Mouse (Mus musculus) thymus, adult 18-20 months (tissue): Measurements from ENCODE around the gene Stox1.
"Not testable (repeated sequence)": the region's sequence is repeated elsewhere in the genome, so short reads cannot be mapped to it uniquely, and the experiment has no call there.

Source experiments
- DNase-seq, 2 experiments: peaks; one replicate each; pipeline ENCODE4 v3.0.0; 2022; ENCODE audit warnings: mixed read lengths in 2 of 2

Stox1 gene

DNA sequence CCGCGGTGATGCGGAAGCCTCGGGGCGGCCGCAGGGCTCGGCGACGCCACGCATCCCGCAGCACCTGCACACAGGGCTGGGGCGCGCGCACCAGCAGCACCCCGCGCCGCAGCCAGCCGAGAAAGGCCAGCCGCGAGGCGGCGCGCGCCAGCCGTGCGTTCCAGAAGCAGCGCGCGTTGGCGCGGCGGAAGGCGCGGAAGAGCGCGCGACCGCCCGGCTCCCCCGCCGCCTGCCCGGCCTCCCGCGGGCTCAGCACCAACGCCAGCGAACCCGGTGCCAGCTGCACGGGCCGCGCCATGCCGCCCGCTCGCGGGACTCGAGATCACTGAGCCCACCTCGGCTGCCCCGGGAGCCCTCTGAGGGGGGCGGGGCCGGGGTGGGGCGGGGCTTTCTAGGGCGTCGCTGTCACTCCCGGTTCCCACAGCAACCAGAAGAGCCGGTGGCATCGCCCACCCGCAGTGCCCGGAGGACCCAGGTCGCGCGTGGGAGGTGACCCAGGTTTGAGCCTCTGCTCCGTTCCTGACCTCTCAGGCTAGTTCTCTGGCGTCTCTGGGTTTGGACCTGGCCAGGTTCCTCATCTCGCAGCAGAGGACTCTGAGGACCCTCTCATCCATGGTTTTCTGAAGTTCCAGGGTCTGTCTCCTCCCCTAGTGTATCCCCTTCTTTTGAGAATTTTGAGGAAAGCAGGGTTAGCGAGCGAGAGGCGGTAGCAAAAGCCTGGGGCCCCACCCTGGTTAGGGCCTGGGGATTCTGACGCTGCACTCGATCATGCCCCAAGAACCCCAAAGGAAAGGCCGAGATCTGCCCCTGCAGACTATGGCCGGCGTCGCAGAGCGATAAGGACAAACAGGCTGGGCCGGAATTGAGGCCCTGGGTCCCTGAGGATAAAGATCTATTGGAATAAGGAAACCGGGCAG is at the start of gene Stox1:
Stox1 (minus strand) TSS at position 358 of the 917 bp plus-strand sequence.
- DNase-seq, result peak; percentile 28 to 36

DNA sequence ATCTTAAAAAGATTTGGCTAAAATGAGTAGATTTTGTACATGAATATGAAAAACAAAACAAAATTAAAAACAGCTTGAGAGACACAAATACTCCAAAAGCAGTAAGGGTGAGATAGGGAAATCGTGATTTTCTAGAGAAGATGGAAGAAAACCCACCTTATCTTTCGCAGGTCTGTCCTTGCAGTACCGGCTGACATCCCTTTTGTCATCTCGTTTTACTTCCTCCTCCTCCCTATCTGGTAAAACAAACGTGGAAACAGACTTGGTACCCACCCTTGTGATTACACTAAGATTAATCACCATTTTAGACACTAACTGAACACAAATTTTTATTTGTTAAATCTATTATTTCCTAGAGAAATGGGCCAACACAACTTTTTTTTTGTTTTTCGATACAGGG is 24.9 kb upstream of the Stox1 start:
- no peak for DNase-seq

GRCm38 (mm10) chr10:62739961-62740737 is 14.2 kb upstream of the Stox1 start:
- no peak for DNase-seq

GRCm38 (mm10) chr10:62736965-62737688 is 11.2 kb upstream of the Stox1 start:
- no peak for DNase-seq

DNA sequence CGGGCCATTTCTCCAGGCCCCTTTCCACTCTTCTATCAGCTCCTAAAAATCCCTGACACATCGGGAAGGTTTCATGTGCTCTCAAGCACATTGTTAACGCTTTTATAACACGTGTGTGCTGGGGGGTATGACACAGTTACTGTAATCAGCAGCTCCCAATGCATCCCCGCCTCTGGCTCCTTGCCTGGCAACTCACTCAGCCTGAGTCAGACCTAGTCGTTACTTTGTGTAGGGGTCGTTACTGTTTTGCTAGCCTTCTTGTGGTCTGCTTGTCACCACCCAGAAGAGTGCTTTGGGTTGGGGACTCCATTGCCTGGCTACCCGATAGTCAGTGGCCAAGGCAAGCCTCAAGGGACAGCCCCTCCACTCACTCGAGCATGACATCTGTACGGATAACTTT is 4.9 kb upstream of the Stox1 start:
- DNase-seq, result no peak

DNA sequence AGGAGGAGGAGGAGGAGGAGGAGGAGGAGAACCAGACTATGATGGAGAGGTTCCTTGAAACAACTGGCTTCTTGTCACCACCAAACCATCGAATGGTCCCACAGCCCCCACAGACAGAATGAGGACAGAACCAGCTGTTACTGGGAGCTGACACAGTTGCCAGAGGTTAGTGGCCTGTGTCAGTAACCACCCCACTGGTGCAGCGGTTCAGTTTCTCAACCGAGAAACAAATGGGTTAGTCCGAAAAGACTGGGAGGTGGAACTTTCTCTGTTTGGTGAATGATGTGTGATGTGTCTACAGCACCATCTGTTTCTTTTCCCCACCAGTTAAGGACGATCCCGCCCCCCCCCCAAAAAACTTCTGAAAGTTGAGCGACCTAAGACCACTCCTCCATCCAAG is 992 bp downstream of the Stox1 start:
- DNase-seq, result no peak

- DNase-seq, result no peak
Measured at GRCm38 (mm10) chr10:62722701-62723100, 3.2 kb downstream of the Stox1 start.

GRCm38 (mm10) chr10:62720574-62720973 is 5.4 kb downstream of the Stox1 start:
- DNase-seq, result not testable (repeated sequence)

DNA sequence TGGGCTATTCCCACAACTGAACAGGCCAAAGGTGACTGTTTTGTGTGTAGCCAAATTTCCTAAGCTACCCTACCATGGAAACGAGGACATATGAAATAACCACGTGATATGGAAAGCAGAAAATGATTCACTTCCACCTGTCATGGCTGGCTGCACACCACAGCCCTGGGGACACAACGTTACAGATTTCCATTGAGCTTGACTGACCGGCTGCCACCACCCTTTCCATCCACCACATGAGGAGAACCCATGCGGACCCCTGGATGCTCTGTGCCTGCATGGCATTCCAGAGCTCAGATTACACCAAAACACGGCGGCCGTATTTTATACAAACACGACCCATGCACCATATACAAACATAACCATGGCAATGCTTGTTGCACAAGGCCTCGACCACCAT is 12.5 kb downstream of the Stox1 start:
- DNase-seq, result no peak

GRCm38 (mm10) chr10:62703579-62703978 is 22.3 kb downstream of the Stox1 start:
- no peak for DNase-seq

DNA sequence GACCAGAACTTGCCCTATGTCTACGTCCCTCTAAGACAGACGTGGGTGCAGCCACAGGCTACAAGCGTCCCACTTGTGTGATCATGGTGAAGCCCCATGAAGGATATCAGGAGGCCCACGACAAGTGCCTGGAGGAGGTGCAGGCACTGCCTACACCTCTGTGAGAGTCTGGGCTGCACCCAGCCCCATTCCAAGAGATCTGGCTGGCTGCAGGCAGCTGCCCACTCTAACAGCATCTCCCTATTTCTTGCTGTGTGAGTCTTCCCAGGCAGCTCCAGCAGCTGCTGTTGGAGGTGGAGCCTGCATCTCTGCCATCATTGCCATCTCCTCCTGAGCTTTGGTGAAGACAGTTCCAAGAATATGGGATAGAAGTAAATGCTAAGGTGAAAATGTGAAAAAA is 23.5 kb downstream of the Stox1 start:
- no peak for DNase-seq

DNA sequence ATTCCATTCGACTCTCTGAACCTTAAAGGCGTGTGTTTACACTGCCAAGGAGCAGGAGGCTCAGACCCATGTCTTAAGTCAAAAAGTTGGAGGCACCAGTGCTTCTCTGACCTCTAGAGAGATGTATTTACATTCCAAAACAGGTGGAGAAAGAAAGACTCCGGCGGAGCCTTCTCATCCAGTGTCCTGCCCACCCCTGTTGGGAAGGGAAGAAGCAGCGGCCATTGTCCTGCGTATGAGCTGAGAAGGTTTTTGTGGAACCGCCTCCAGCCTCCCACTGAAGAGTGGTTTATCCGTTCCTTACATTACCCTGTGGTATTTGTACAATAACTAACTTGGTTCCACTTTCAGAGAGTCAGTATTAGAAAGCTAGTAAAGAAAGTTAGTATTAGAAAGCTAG is 33.2 kb downstream of the Stox1 start:
- no peak for DNase-seq

- no peak for DNase-seq
Measured at GRCm38 (mm10) chr10:62692244-62692643, 33.7 kb downstream of the Stox1 start.

GRCm38 (mm10) chr10:62687032-62687674 is 38.8 kb downstream of the Stox1 start:
- DNase-seq, result no peak

DNA sequence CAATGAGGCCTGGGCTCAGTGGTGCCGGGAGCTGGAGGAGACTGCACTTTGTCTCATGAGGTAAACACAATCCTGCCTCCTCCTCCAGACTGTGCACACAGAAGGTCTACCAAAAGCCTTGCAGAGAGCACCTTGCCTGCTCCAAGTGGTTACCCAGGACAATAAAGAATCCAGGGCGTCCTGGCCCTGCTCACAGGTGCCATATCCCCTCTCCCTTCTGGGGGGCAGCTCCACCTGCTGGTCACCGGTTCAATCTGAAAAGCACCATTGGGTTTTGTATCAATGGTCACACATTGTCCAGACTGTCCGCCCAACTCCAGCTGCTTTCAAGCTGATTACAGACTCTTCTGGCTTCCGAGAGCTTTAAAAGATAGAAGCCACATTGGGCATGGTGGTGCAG is 42.9 kb downstream of the Stox1 start:
- DNase-seq, result no peak

- no peak for DNase-seq
Measured at GRCm38 (mm10) chr10:62679833-62680232, 46.1 kb downstream of the Stox1 start.

- DNase-seq, result no peak
Measured at GRCm38 (mm10) chr10:62677329-62677728, 48.6 kb downstream of the Stox1 start.

DNA sequence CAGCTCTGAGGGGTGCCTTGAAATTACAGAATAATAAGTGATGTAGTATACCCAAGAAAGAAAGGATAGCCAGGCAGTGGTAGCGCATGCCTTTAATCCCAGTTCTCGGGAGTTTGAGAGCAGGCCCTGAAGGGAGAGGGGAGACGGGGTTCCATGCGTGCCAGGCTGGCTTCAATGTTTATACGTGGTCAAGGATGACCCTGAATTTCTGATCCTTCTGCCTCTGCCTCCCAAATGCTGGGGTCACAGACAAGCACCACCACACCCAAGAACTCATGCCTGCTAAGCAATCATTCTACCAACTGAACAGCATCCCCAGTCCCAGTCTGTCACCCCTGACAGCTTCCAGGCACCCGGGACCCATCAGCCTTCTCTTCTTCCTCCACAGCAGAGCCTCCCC is 49.7 kb downstream of the Stox1 start:
- DNase-seq, result no peak

DNA sequence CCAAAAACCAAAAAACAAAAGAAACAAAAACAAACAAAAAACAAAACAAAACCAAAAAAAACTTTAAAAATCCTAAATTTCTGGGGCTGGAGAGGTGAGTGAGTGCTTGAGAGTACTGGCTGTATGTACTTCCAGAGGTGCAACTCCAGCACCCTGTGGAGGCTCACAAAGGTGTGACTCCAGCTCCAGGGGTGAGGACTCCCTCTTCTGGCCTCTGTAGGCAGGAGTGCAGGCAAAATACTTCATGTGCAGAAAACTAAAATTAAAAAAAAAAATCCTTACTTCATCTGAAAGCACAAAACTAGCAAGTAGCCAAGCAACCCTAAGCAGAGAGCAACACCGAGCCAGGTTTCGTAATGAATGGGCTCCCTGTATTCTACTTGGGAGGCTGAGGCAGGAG is 53.6 kb downstream of the Stox1 start:
- no peak for DNase-seq

DNA sequence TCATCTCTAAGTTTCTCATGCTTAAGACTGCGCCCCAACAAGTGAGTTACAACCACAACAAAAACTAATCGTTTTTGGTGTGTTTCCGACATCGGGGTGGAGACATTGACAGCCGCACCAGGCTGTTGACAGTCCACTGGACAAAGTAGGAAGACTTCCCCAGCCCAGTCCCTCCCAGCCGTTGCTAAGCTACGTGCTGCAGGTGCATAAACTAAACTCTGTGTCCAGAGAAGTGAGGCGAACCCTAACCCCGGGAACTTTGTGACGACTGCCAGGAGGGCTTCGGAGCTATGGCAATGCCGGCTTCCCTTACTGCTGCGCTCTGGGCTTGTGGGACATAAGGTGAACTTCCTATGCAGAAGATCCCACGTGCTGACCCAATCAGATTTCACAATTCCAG is 56.7 kb downstream of the Stox1 start:
- no peak for DNase-seq

GRCm38 (mm10) chr10:62668463-62668862 is 57.5 kb downstream of the Stox1 start:
- no peak for DNase-seq

- DNase-seq, result no peak
Measured at GRCm38 (mm10) chr10:62668043-62668442, 57.9 kb downstream of the Stox1 start.
